Mouse (Mus musculus) brown adipose tissue, adult 24 weeks (tissue): ENCODE measurements around the gene Fbln1. TPM values are rescaled to one million over a fixed set of nuclear protein-coding genes. Genes with fewer than 3 reads are reported as not detected.

ENCODE experiments used
- H3K27ac ChIP-seq: fragments of 200-500 bp; replicated peaks from 2 replicates; pipeline ENCODE4 v1.5.1; 2012; ENCODE audit warnings: low read depth, mild to moderate bottlenecking, low read length
- H3K4me1 ChIP-seq: fragments of 200-500 bp; 2 replicates; pipeline ENCODE4 v1.6.1; 2012; ENCODE audit warnings: low read length, mixed read lengths; ENCODE audit not compliant: control insufficient read depth, insufficient read depth, insufficient read length
- H3K4me3 ChIP-seq: fragments of 200-500 bp; 2 replicates; pipeline ENCODE4 v1.5.1; 2012; ENCODE audit warnings: low read depth, mild to moderate bottlenecking, low read length, moderate library complexity; ENCODE audit not compliant: insufficient read depth
- polyA plus RNA-seq: library from polyadenylated mRNA; stranded (reverse); fragments of >200 nt; gene quantifications from 2 replicates; pipeline ENCODE4 v1.2.4, GENCODE M21; 2012; ENCODE audit not compliant: missing spikeins, insufficient read depth, insufficient read length

Fbln1 gene
- polyA plus RNA-seq, 1 experiment = 5.2 TPM

DNA sequence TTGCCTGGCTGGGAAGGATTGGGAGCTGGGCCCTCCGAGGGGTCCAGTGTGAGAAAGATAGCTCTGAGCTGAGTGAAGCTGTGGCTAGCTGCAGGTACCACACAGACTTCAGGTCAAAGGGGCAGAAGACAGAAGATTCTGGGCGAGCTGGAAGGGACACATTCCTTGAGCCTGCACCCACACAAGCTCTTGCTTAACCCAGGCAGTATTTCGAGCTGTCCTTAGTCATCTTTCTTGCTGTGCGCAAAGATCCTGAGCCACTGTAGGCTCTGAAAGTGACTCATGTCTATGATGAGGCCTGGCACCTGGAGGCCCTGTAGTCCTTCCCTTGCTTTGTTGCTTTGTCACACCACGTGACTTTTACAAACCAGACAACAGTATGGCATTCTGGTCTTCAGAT, 76.3 kb downstream of the Fbln1 start:
- H3K4me3 ChIP-seq = no peak overlapping the region
- H3K27ac ChIP-seq = no peak overlapping the region
- no peaks in the 10 kb centered on the region for H3K4me1 ChIP-seq

DNA sequence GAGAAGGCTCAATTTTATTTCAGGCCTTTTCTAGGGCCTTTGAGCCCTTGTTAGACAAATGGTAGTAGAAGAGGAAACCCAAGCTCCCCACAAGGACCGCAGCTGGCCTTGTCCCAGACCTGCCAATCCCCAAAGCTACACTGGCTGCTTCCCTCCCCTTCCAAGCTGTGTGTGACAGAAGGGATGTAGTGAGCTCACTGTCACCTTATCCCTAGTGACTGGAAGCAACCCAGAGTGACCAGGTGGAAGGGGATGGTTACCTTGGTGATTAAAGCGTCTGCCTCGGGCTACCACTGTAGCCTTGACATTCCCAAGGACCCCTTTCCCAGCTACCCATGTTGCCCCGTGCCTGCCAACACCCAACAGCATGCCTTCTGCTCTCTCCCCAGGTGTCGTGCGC, 78.9 kb downstream of the Fbln1 start:
- H3K4me3 ChIP-seq = no peak overlapping the region
- no peak overlapping the region for H3K27ac ChIP-seq
- no peaks in the 10 kb centered on the region for H3K4me1 ChIP-seq

DNA sequence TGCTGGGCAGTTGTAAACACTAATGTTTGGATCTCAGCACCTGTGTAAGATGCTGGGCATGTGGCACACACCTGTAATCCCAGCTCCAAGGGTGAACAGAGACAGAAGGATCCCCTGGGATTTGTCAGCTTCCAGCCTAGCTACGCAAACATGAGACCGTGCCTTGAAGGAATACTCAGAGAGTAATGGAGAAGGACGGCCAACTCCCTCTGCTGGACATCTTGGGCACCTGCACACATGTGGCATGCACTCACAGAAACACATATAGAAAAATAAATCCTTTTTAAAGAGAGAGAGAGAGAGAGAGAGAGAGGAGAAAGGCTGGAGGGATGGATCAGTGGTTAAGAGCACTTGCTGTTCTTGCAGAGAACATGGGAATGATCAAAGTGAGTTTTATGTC, 88.9 kb downstream of the Fbln1 start:
- H3K4me3 ChIP-seq = no peak overlapping the region
- no peak overlapping the region for H3K27ac ChIP-seq
- H3K4me1 ChIP-seq = no peaks in the 10 kb centered on the region

DNA sequence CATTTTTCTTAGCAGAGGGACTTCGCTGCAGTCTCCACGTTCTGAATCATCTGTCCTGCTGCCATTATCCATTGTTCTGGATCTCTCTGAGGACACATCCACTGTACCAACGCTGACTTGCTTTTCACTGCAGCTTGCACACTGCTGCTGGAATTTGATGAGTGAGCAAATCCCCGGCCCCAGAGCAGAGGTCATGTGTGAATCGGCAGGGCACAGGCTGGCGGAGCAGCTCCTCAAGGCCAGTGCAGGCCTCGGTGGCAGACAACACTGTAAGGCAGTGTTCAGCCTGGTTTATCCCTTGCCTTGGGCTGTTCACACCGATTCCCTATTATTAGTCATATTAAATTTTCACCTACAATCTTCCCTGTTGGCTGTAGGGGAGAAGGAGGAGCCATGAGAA, 89.8 kb downstream of the Fbln1 start:
- H3K4me3 ChIP-seq = no peak overlapping the region
- no peak overlapping the region for H3K27ac ChIP-seq
- H3K4me1 ChIP-seq = no peaks in the 10 kb centered on the region

DNA sequence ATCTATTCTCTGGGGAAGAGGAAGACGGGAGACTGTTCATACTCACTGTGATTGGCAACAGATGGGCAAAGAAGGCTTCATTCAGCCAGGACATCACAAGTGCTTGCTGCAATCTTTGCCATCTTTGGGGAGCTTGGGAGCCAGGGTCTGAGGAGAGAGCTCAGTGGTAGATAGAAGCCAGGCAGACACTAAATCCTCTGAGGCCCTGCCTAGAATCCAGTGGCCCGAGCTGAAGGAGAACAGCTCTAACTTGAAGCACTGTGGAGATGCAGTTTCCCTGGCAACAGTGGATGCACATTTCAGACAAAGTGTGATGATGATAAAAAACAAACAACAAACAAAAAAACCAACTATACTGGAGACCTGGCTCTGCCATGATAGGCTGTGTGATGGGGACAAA, 90.2 kb downstream of the Fbln1 start:
- no peak overlapping the region for H3K27ac ChIP-seq
- no peak overlapping the region for H3K4me3 ChIP-seq
- H3K4me1 ChIP-seq = no peaks in the 10 kb centered on the region

DNA sequence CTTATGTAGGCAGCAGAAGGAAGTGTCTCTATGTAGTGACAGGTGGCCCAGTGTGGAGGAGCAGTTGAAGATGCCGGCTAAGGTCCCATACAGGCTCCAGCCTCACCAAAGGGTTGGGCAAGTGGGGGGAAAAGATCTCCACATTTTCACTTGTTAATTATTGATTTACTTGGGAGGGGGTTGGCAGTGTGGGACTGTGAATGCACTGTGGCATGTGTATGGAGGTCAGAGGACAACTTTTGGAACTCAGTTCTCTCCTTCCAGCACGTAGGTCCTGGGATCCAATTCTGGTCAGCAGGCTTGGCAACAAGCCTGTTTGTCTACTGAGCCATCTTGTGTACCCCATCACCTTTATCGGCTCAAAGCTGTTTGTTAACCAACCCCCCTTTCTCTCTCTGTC, 90.8 kb downstream of the Fbln1 start:
- no peak overlapping the region for H3K4me3 ChIP-seq
- no peak overlapping the region for H3K27ac ChIP-seq
- H3K4me1 ChIP-seq = no peaks in the 10 kb centered on the region

DNA sequence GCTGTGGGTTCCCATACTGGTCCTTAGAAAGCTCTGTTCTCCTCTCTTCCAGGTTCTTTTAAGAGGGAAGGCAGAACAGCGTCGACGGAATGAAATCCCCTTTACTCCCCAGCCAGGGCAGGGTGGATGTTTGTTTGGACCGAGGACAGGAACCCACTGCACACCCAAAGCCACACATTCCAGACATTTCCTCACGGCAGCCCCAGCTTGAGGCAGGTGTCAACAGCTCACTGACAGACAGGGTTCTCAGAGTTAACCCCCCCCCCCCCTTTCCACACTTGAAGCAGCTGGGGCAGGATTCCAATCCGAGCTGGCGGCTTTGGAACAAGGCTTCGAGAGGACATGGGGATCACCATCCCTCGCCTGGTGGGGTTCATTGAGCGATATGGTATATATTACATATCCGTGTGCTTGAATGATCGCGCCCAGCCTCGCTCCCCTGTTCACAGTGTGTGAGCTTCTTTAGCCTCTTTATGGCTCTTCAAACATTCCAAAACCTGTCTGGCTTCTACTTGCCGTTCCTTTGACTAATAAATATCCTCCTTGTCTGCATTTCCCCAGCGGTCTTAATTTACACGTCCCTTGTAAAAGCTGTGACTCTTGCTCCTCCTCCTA, 92.5 kb downstream of the Fbln1 start:
- Histone ChIP-seq H3K4me1 (no peaks in the 10 kb centered on the region), H3K27ac (no peak overlapping the region), H3K4me3 (no peak overlapping the region)

DNA sequence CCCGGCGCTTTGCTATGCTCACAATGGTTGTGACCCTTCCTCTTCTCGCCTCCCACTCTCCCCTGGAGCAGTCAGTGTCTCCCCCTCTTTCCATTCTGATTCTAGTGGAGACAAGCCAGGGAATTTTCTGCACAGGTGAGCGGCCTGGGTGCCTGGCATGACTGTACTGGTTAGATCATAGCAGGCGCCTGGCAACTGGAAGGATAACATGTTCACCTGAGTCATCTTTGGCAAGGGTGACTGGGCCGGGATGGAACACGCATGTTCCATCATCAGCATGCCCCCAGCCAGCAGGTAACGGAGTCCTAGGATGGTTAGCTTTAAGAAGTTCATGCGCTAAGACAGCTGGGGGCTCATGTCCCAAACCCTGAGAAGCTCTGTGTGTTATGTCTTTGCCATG, 93.2 kb downstream of the Fbln1 start:
- Histone ChIP-seq H3K27ac (no peak overlapping the region), H3K4me3 (no peak overlapping the region), H3K4me1 (no peaks in the 10 kb centered on the region)

DNA sequence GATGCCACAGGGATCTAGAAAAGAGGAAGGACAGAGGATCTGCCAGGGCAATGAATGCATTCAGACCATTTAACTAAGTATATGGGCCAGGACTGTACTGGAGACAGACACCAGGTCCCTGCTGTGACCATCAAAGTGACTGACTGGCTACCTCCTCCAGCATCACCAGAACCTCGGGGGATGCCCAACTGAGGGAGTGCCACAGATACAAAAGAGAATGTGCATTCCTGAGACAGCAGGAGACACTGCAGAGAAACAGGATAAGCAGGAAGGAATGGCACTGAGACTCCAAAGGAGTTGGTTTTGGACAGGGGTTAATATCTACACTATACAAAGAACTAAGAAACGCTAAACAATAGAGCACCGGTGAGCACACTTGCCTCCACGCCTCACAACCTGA, 97.5 kb downstream of the Fbln1 start:
- no peak overlapping the region for H3K4me3 ChIP-seq
- no peak overlapping the region for H3K27ac ChIP-seq
- H3K4me1 ChIP-seq = no peaks in the 10 kb centered on the region

DNA sequence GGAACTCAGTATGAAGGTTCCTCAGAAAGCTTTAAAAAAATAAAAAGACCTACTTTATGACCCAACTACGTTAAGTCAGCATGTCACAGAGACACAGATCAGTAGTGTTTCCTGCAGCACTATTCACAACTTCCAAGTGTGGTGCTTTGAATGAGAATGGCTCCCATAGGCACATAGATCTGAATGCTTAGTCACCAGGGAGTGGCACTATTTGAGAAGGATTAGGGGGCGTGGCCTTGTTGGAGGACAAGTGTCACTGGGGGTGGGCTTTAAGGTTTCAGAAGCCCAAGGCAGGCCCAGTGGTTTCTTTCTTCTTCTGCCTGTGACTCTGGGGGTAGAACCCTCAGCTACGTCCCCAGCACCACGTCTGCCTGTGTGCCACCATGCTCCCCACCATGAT, 98.2 kb downstream of the Fbln1 start:
- no peak overlapping the region for H3K27ac ChIP-seq
- H3K4me3 ChIP-seq = no peak overlapping the region
- H3K4me1 ChIP-seq = no peaks in the 10 kb centered on the region

DNA sequence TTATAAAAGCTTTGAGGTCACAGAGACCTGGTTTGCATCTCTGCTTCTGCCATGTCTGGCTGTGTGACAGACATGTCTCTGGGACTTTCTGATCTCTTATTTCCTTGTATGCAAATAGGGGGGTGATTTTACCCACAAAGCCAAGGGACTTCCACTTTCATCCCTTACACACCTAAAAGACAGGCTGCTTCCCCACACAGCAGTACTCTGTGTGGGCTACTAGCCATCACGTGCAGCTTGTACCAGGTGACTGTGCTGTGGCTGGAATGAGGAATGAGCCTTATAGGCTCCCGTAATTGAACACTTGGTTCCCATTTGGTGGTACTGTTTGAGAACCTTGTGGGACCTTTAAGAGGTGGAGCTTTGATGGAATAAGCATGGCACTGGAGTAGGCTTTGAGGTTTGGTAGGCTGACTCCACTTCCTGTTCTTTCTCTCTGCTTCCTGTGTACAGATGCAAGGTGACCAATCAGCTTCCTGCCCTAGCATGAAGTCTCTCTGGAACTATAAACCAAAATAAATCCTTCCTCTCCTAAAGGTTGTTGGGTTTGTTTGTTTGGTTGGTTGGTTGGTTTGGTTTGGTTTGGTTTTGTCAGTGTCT, 101.4 kb downstream of the Fbln1 start:
- Histone ChIP-seq H3K4me3 (no peak overlapping the region), H3K27ac (no peak overlapping the region), H3K4me1 (no peaks in the 10 kb centered on the region)

DNA sequence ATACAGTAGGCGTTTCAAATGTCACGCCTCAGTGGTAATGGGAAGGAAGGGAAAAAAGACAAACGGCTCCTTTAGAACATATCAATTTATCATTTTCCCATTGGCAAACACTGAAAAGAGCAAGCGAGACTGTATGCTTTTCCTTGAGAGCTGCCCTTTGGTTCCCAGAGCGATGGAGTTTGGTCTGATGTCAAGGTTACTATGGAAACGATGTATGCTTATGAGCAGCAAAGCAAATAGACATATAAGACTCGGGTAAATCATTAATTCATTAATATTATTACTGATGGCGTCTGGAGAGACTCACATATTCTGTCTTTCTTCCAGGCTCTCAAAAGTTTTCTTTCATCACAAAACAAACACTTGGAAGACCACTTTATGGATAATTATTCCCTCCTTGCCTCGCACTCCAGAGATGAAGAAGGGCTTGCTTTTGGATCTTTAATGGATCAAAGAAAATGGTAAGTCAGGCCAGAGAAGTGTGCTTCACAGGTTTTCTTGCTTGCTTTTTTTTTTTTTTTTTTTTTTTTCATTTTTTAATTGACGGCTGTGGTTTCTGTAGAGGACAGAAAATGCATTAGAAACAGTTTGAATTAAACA, 105.4 kb downstream of the Fbln1 start:
- H3K4me1 ChIP-seq = no peaks in the 10 kb centered on the region
- H3K27ac ChIP-seq = no peak overlapping the region
- H3K4me3 ChIP-seq = no peak overlapping the region

DNA sequence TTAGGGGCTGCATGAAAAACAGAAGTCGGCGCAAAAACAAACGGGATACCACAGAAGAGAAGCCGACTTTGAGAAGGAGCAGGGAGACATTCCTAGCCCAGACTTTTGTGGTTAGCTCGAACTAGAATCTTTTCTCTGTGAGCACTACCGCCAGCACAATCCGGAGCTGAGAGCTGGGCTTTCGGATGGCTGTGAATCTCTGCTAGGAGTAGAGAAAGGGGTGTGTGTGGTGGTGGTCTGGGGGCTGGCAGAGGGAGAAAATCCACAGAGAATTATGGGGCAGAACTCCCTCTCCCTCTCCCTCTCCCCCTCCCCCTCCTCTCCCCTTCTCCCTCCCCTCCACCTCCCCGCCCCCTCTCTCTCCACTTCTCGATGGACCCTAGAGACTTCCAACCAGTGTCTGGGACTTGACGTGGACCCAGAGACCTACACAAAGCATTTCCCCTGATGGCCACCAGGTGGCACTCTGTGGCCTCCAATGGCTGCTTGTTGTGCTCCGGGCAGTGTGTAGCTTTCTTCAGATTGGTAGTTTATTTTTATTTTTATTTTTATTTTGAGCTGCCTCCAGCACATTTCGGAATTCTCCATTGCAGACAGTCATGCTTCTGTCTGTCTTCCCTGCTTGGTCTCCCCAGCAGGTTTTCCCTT, 109.8 kb downstream of the Fbln1 start:
- no peak overlapping the region for H3K27ac ChIP-seq
- no peak overlapping the region for H3K4me3 ChIP-seq
- H3K4me1 ChIP-seq = no peaks in the 10 kb centered on the region

DNA sequence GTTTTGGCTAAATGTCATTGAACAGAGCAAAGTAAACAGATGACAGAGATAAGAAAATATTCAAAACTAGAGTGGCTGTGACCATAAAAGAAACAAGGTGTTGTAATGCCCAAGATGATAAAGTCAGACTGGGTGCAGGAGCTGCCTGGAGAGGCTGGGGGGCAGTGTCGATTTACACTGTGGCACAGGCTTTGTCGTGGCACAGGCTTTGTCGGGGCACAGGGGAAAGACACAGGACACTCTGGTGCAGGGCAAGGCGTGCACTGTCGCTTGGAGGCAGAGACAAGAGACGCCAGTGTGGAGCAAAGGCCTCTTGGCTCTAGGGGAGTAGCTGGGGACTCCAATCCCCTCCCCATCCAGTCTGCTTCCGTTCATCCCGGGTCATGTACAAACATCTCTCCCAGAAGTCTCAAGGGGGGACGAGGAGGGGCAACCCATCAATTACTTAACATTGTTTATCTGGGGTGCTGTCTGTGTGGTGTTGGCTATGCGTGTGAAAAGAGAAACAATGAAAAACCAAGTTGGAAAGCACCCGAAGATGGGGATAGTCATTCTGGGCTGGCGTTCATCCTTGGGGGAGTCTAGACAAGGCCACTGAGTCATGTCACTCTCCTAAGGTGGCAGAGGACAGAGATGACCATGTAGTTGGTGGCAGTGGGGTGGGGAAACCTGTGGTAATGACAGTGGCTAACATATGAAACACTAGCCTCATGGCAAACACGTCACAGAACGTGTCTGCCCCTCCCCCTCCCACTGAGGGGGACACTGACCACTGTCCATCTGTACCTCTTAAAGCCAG, 110.8 kb downstream of the Fbln1 start:
- Histone ChIP-seq H3K4me3 (no peak overlapping the region), H3K4me1 (no peaks in the 10 kb centered on the region)

DNA sequence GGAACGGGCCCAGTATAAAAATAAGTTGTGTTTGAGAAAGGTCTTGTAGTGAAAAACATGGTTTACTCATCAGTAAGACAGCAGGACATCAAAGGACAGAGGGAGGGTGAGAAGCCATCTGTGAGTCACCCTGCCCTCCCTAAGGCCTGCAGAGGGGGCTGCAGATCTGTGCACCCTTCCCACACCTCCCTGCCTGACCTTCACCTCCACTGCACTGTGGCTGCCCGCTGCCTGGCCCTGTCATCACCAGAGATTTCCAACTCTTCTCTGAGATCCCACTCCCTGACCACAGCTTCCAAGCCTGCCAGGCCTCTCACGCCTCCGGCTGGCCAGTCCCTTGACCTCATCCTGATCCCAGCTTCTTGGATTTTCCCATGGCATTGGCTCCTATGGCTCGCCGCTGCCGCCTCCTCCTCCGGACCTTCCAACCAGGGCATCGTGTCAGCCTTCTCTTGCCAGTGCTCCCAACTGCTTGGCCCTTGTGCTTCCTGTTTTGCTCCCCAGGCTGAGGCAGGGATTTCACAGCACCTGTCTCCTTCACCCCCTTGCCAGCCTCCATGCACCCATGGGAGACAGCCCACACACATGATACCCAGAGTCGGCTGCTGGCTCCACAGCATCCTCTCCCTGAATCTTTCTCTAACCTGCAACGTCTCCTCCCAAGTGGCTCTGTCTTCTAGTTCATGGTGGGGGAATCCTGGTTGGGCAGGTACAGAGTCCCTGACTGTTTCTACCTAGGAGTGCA, 114.3 kb downstream of the Fbln1 start:
- H3K4me1 ChIP-seq = no peaks in the 10 kb centered on the region
- H3K4me3 ChIP-seq = no peak overlapping the region
- H3K27ac ChIP-seq = no peak overlapping the region

More for the DNA sequence above, 110.8 kb downstream of the Fbln1 start:
- H3K27ac ChIP-seq = no peak overlapping the region
